Mouse (Mus musculus) liver, adult (tissue): Measurements from ENCODE around the gene Gad1.

Experiments
- GATA4 ChIP-seq: IDR thresholded peaks from 2 replicates; pipeline ENCODE4 v1.6.1; 2014; ENCODE audit warnings: mild to moderate bottlenecking, low read length; ENCODE audit not compliant: insufficient replicate concordance

Gad1 gene

GRCm38 (mm10) chr2:70552772-70553171 is at the start of gene Gad1:
Gene Gad1, plus strand, starts transcription at chr2:70553072.
- TF ChIP-seq GATA4: no peak

DNA sequence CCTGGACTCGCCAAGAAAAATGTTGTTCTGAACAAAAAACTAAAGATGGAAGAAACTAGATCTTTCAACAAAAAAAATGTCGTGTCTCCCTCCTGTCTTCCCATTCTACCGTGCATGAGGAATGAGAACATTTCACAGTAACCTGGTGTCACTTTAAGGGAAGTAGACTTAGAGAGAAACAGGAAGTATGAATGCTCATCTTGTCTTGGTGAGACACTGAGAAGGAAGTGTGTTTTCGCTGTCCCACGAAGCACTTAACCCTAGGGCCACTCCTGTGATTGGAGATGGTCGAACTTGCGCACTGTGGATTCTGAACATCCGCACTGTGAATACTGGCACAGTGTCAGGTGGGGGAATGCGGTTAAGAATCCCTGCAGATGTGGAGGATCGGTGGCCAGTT is 49.4 kb upstream of the Gad1 start:
- no peak for TF ChIP-seq GATA4

GRCm38 (mm10) chr2:70505229-70505628 is 47.6 kb upstream of the Gad1 start:
- no peak for TF ChIP-seq GATA4

- no peak for TF ChIP-seq GATA4
Measured at GRCm38 (mm10) chr2:70505896-70506295, 47.0 kb upstream of the Gad1 start.

- TF ChIP-seq GATA4: no peak
Measured at GRCm38 (mm10) chr2:70506372-70506771, 46.5 kb upstream of the Gad1 start.

- no peak for TF ChIP-seq GATA4
Measured at GRCm38 (mm10) chr2:70508496-70508895, 44.4 kb upstream of the Gad1 start, which contains the start of gene Erich2. Gene Erich2, plus strand, starts transcription at chr2:70508819.

GRCm38 (mm10) chr2:70509021-70509632 is 43.7 kb upstream of the Gad1 start:
- no peak for TF ChIP-seq GATA4

DNA sequence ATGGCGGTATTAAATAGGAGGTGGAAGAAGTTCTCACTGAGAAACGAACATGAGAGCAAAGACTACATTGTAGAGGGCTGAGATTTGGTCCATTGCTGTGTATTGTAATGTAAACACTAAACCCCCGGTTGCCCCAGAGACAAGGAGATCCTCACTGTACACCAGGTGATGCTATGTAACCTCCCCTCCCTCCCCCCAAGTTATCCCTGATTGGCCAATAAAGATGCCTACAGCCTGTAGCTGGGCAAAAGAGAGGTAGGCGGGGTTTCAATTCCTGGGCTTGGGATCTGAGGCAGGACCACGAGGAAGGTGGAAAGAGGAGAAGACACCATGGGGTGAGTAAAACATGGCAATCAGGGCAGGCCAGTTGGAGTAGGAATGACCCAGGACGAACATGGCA is 2.2 kb upstream of the Gad1 start:
- no peak for TF ChIP-seq GATA4

DNA sequence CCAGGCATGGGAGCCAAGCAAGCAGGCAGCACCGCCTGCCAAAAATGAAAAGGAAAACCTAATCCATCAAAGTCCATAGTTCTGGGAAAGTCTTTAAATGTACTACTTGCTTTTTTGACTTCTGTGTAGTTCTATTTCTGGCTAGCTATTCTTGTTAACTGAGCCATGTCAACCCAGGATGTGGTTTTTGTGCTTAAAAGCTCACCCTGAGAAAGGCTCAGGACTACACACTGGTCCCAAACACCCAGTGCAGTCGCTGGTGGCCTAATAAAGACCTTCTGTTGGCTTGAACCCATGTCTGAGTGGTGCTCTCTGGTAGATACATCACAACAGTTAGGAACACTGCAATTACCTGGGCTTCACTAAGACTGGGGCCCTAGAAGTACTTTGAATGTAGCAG is 1.4 kb upstream of the Gad1 start:
- TF ChIP-seq GATA4: no peak

- TF ChIP-seq GATA4: no peak
Measured at GRCm38 (mm10) chr2:70552067-70552598, 739 bp upstream of the Gad1 start.

- no peak for TF ChIP-seq GATA4
Measured at GRCm38 (mm10) chr2:70553826-70554225, 954 bp downstream of the Gad1 start.

- no peak for TF ChIP-seq GATA4
Measured at GRCm38 (mm10) chr2:70558112-70558842, 5.4 kb downstream of the Gad1 start.

- no peak for TF ChIP-seq GATA4
Measured at GRCm38 (mm10) chr2:70558843-70559451, 6.1 kb downstream of the Gad1 start.

DNA sequence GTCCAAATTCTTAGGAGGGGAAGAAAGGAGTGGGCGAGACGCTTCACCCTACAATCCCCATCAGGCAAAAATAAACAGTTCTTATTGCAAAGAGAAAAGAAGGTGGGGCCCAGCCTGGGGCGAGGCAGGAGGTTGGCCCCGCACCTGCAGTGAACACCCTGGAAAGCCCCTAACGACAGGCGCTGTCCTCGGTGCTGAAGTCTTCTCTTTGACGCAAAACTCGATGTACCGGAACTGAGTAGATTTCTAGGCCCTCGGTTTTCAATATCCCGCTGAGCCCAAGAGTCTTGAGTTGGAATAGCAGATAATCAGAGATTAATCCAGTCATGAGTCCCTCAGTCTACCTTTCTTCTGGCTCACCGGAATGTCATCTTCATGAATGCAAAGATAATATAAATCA is 6.6 kb downstream of the Gad1 start:
- TF ChIP-seq GATA4: no peak

DNA sequence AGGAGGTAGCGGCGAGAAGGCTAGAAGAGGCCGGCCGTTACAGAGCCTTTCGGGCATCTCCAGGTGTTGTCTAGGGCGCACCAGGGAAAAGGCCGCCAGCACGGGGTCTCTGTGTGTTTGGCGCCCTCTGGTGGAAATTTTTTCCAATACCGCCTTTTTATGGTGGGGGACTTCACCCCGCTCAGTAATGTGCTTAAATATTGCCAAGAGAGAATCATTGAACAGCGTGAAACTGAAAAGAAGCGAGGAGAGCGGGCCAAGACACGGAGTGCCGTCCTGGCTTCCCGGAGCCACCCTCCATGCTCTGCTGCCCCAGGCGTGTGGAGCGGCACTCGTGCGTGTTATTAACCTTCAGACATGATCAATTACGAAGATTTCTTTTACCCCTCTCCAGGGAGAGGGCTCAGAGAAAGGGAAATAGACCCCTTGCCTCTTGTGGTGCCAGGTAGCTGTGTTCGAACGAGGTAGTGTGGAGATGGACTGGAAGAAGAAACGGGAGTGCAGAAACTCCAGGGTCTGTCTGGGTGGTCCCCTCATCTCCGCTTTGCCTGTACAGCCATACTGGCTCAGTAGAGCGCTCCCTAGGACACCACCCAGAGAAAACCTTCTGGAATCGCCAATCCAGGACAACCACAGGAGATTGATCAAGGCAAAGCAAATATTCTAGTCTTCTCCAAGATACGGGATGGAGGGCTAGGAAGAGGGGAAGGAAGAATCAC is 8.4 kb downstream of the Gad1 start:
- TF ChIP-seq GATA4: no peak
